Mouse (Mus musculus) G1E (cell line): Measurements from ENCODE around the gene Dimt1.

ENCODE experiments used
- CTCF ChIP-seq: IDR thresholded peaks from 2 replicates; pipeline ENCODE4 v1.5.1; 2012; ENCODE audit warnings: low read depth, low read length, inconsistent platforms, mixed read lengths
- TAL1 ChIP-seq: conservative IDR thresholded peaks from 2 replicates; pipeline ENCODE4 v1.6.1; 2012; ENCODE audit warnings: low read depth, low read length, inconsistent platforms, mixed read lengths

DNA sequence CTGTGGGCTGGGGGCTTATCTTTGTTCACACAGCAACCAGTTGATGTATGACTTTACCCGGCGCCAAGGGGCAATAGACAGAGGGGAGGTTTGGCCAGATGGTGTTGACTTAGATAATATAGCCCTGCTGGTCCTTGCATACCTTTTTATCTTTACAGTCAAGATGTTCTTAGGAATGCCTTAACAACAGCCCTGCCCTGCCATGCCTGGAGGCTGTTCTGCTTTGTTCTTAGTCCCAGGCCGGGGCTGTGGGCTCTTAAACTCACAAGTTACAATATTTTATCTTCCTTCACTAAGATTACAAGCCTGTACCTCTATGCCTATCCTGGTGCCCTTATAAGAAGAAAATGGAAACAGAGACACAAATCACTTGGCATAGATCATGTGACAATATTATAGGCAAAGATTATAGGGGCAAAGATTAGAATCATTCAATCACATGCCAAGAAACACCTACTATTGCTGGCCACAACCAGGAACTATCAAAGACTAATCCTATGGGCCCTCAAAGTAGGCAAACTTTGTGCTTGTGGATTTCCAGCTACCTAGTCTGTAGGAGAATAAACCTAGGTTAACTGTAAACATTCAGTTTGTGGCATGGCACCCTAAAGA is 33.7 kb upstream of the Dimt1 start:
- TF ChIP-seq CTCF (no peak), TAL1 (peak; percentile 23; the same call in 1 of the 2 replicates)
